Mouse (Mus musculus): ENCODE data around the gene Slfn1. TPM values are rescaled to one million over a fixed set of nuclear protein-coding genes. Genes with fewer than 3 reads are reported as not detected.
"Not testable (repeated sequence)": the region's sequence is repeated elsewhere in the genome, so short reads cannot be mapped to it uniquely, and the experiment has no call there.

Slfn1 gene
- polyA plus RNA-seq, 2 experiments: 0.12 to 0.14 TPM

- no peaks in the 10 kb centered on the region for H3K9me3 ChIP-seq (ENCODE audit: control insufficient read depth, low read length)
- H3K4me1 ChIP-seq (ENCODE audit: control insufficient read depth, insufficient read depth, low read length): no peaks in the 10 kb centered on the region
- DNase-seq (ENCODE audit: low spot score) (no peak), ATAC-seq (ENCODE audit: low FRiP score, low read depth) (no peak)
- H3K27ac ChIP-seq (replicated peaks; ENCODE audit: low read depth, low read length): no peak overlapping the region
- no peak overlapping the region for H3K9ac ChIP-seq (ENCODE audit: low read depth, low read length, severe bottlenecking)
- H3K4me3 ChIP-seq (replicated peaks; ENCODE audit: low read length): no peak overlapping the region
- H3K27me3 ChIP-seq (ENCODE audit: control insufficient read depth, insufficient read depth, low read length): no peaks in the 10 kb centered on the region
- WGBS: 26% methylated on average over 2 of the region's 2 CpGs
- TF ChIP-seq POLR2A (IDR thresholded peaks at IDR 0.05; ENCODE audit: borderline replicate concordance, extremely low read depth, insufficient read depth, insufficient read length): no peak
- H3K36me3 ChIP-seq (ENCODE audit: control insufficient read depth, insufficient read depth, low read length): no peaks in the 10 kb centered on the region
- H3K4me2 ChIP-seq (replicated peaks; ENCODE audit: low read depth, low read length, severe bottlenecking): no peak overlapping the region
These were observed 1.5 kb upstream of the Slfn1 start for GRCm38 (mm10) chr11:83115138-83115537.

- 54% methylated on average over 3 of the region's 3 CpGs for WGBS
- H3K4me2 ChIP-seq (replicated peaks; ENCODE audit: low read depth, low read length, severe bottlenecking): no peak overlapping the region
- ATAC-seq (ENCODE audit: low FRiP score, low read depth): no peak
- H3K4me1 ChIP-seq (ENCODE audit: control insufficient read depth, insufficient read depth, low read length): no peaks in the 10 kb centered on the region
- H3K27me3 ChIP-seq (ENCODE audit: control insufficient read depth, insufficient read depth, low read length): no peaks in the 10 kb centered on the region
- H3K36me3 ChIP-seq (ENCODE audit: control insufficient read depth, insufficient read depth, low read length): no peaks in the 10 kb centered on the region
- no peak overlapping the region for H3K27ac ChIP-seq (replicated peaks; ENCODE audit: low read depth, low read length)
- TF ChIP-seq POLR2A (IDR thresholded peaks at IDR 0.05; ENCODE audit: borderline replicate concordance, extremely low read depth, insufficient read depth, insufficient read length): no peak
- H3K9ac ChIP-seq (ENCODE audit: low read depth, low read length, severe bottlenecking): no peak overlapping the region
- H3K9me3 ChIP-seq (ENCODE audit: control insufficient read depth, low read length): no peaks in the 10 kb centered on the region
- no peak for DNase-seq (ENCODE audit: low spot score)
- H3K4me3 ChIP-seq (replicated peaks; ENCODE audit: low read length): no peak overlapping the region
These were observed 1.4 kb downstream of the Slfn1 start for GRCm38 (mm10) chr11:83118056-83118455.

- H3K27ac ChIP-seq (replicated peaks; ENCODE audit: low read depth, low read length): no peak overlapping the region
- no peaks in the 10 kb centered on the region for H3K36me3 ChIP-seq (ENCODE audit: control insufficient read depth, insufficient read depth, low read length)
- no peak for TF ChIP-seq POLR2A (IDR thresholded peaks at IDR 0.05; ENCODE audit: borderline replicate concordance, extremely low read depth, insufficient read depth, insufficient read length)
- DNase-seq (ENCODE audit: low spot score): no peak
- H3K9me3 ChIP-seq (ENCODE audit: control insufficient read depth, low read length): no peaks in the 10 kb centered on the region
- no peak overlapping the region for H3K4me2 ChIP-seq (replicated peaks; ENCODE audit: low read depth, low read length, severe bottlenecking)
- 89% methylated on average over 3 of the region's 3 CpGs for WGBS
- H3K4me3 ChIP-seq (replicated peaks; ENCODE audit: low read length): no peak overlapping the region
- no peak for ATAC-seq (ENCODE audit: low FRiP score, low read depth)
- no peaks in the 10 kb centered on the region for H3K27me3 ChIP-seq (ENCODE audit: control insufficient read depth, insufficient read depth, low read length)
- no peak overlapping the region for H3K9ac ChIP-seq (ENCODE audit: low read depth, low read length, severe bottlenecking)
- H3K4me1 ChIP-seq (ENCODE audit: control insufficient read depth, insufficient read depth, low read length): no peaks in the 10 kb centered on the region
These were observed 4.6 kb downstream of the Slfn1 start for GRCm38 (mm10) chr11:83121131-83121685.

- H3K9me3 ChIP-seq (ENCODE audit: control insufficient read depth, low read length): no peaks in the 10 kb centered on the region
- H3K27ac ChIP-seq (replicated peaks; ENCODE audit: low read depth, low read length): no peak overlapping the region
- no peak overlapping the region for H3K4me2 ChIP-seq (replicated peaks; ENCODE audit: low read depth, low read length, severe bottlenecking)
- H3K4me1 ChIP-seq (ENCODE audit: control insufficient read depth, insufficient read depth, low read length): no peaks in the 10 kb centered on the region
- H3K36me3 ChIP-seq (ENCODE audit: control insufficient read depth, insufficient read depth, low read length): no peaks in the 10 kb centered on the region
- no peak for DNase-seq (ENCODE audit: low spot score)
- H3K9ac ChIP-seq (ENCODE audit: low read depth, low read length, severe bottlenecking): no peak overlapping the region
- H3K4me3 ChIP-seq (replicated peaks; ENCODE audit: low read length): no peak overlapping the region
- H3K27me3 ChIP-seq (ENCODE audit: control insufficient read depth, insufficient read depth, low read length): no peaks in the 10 kb centered on the region
- 68% methylated on average over 4 of the region's 4 CpGs for WGBS
- no peak for ATAC-seq (ENCODE audit: low FRiP score, low read depth)
- no peak for TF ChIP-seq POLR2A (IDR thresholded peaks at IDR 0.05; ENCODE audit: borderline replicate concordance, extremely low read depth, insufficient read depth, insufficient read length)
These were observed 6.5 kb downstream of the Slfn1 start for GRCm38 (mm10) chr11:83123198-83123597.

- DNase-seq (ENCODE audit: low spot score) (no peak), ATAC-seq (ENCODE audit: low FRiP score, low read depth) (no peak)
- Histone ChIP-seq H3K9ac (ENCODE audit: low read depth, low read length, severe bottlenecking) (no peak overlapping the region), H3K4me1 (ENCODE audit: control insufficient read depth, insufficient read depth, low read length) (no peaks in the 10 kb centered on the region), H3K4me2 (replicated peaks; ENCODE audit: low read depth, low read length, severe bottlenecking) (no peak overlapping the region), H3K9me3 (ENCODE audit: control insufficient read depth, low read length) (no peaks in the 10 kb centered on the region), H3K4me3 (replicated peaks; ENCODE audit: low read length) (no peak overlapping the region), H3K27ac (replicated peaks; ENCODE audit: low read depth, low read length) (no peak overlapping the region), H3K36me3 (ENCODE audit: control insufficient read depth, insufficient read depth, low read length) (no peaks in the 10 kb centered on the region), H3K27me3 (ENCODE audit: control insufficient read depth, insufficient read depth, low read length) (no peaks in the 10 kb centered on the region)
- no peak for TF ChIP-seq POLR2A (IDR thresholded peaks at IDR 0.05; ENCODE audit: borderline replicate concordance, extremely low read depth, insufficient read depth, insufficient read length)
- 85% methylated on average over 2 of the region's 2 CpGs for WGBS
These were observed 8.3 kb downstream of the Slfn1 start for GRCm38 (mm10) chr11:83124906-83125305.

- H3K27ac ChIP-seq (replicated peaks; ENCODE audit: low read depth, low read length); H3K4me2 ChIP-seq (replicated peaks; ENCODE audit: low read depth, low read length, severe bottlenecking): not testable (repeated sequence)
- no CpG with 5 or more reads among the region's 1 CpGs for WGBS
These were observed 9.0 kb downstream of the Slfn1 start for GRCm38 (mm10) chr11:83125633-83126032.

GRCm38 (mm10) chr11:83137253-83137652 is 20.6 kb downstream of the Slfn1 start:
- 100% methylated on average over 1 of the region's 2 CpGs for WGBS
- not testable (repeated sequence) for ATAC-seq (ENCODE audit: low FRiP score, low read depth)

More at GRCm38 (mm10) chr11:83125633-83126032, 9.0 kb downstream of the Slfn1 start:
- DNase-seq (ENCODE audit: low spot score); ATAC-seq (ENCODE audit: low FRiP score, low read depth); H3K9me3 ChIP-seq (ENCODE audit: control insufficient read depth, low read length); H3K4me3 ChIP-seq (replicated peaks; ENCODE audit: low read length); H3K36me3 ChIP-seq (ENCODE audit: control insufficient read depth, insufficient read depth, low read length); H3K4me1 ChIP-seq (ENCODE audit: control insufficient read depth, insufficient read depth, low read length); H3K9ac ChIP-seq (ENCODE audit: low read depth, low read length, severe bottlenecking); H3K27me3 ChIP-seq (ENCODE audit: control insufficient read depth, insufficient read depth, low read length): not testable (repeated sequence)

GRCm38 (mm10) chr11:83148939-83149338 is 32.3 kb downstream of the Slfn1 start:
- ATAC-seq (ENCODE audit: low FRiP score, low read depth); H3K27me3 ChIP-seq (ENCODE audit: control insufficient read depth, insufficient read depth, low read length); H3K4me3 ChIP-seq (replicated peaks; ENCODE audit: low read length); H3K36me3 ChIP-seq (ENCODE audit: control insufficient read depth, insufficient read depth, low read length); H3K27ac ChIP-seq (replicated peaks; ENCODE audit: low read depth, low read length); DNase-seq (ENCODE audit: low spot score); H3K9ac ChIP-seq (ENCODE audit: low read depth, low read length, severe bottlenecking); H3K4me2 ChIP-seq (replicated peaks; ENCODE audit: low read depth, low read length, severe bottlenecking); H3K4me1 ChIP-seq (ENCODE audit: control insufficient read depth, insufficient read depth, low read length); H3K9me3 ChIP-seq (ENCODE audit: control insufficient read depth, low read length): not testable (repeated sequence)
- no CpG with 5 or more reads among the region's 1 CpGs for WGBS

More at GRCm38 (mm10) chr11:83137253-83137652, 20.6 kb downstream of the Slfn1 start:
- not testable (repeated sequence) for H3K9me3 ChIP-seq (ENCODE audit: control insufficient read depth, low read length); H3K4me1 ChIP-seq (ENCODE audit: control insufficient read depth, insufficient read depth, low read length); H3K27ac ChIP-seq (replicated peaks; ENCODE audit: low read depth, low read length); H3K27me3 ChIP-seq (ENCODE audit: control insufficient read depth, insufficient read depth, low read length); H3K4me3 ChIP-seq (replicated peaks; ENCODE audit: low read length); H3K4me2 ChIP-seq (replicated peaks; ENCODE audit: low read depth, low read length, severe bottlenecking); DNase-seq (ENCODE audit: low spot score); H3K36me3 ChIP-seq (ENCODE audit: control insufficient read depth, insufficient read depth, low read length); H3K9ac ChIP-seq (ENCODE audit: low read depth, low read length, severe bottlenecking)

Measured in limb, embryonic 14.5 days (tissue).